9 mouse cellular contexts compared by ENCODE assay signal in genomic region chr6:116895114-116895513, GRCm38 (mm10).
DNase-seq lines count a peak whose midpoint lies in the region; ATAC-seq lines count a peak whose summit lies in the region.
"Had no signal": no experiment of that assay in that cellular context is flagged by ENCODE, and none has a peak within 500 bp of the region (broad histone marks: within the 10 kb centered on the region; RNA-seq: fewer than 3 reads in every experiment).

No protein-coding gene starts in this region.

- H3K4me2 ChIP-seq in heart, embryonic 16.5 days (ENCODE audit: low read depth, low read length): no peak overlapping the region

- no peaks in the 10 kb centered on the region for H3K36me3 ChIP-seq in heart, embryonic 16.5 days (ENCODE audit: control insufficient read depth, insufficient read depth)

- no peaks in the 10 kb centered on the region for H3K9me3 ChIP-seq in heart, embryonic 16.5 days (replicated peaks; ENCODE audit: control insufficient read depth, low read length)
- H3K9me3 ChIP-seq: megakaryocyte, embryonic 14.5 days had no signal

- H3K4me1 ChIP-seq in heart, embryonic 16.5 days (ENCODE audit: control insufficient read depth, insufficient read depth, low read length): peaks cover 10% of the 10 kb centered on the region
- H3K4me1 ChIP-seq: megakaryocyte, embryonic 14.5 days had no signal

- H3K27me3 ChIP-seq in heart, embryonic 16.5 days (ENCODE audit: control insufficient read depth, insufficient read depth, low read length): no peaks in the 10 kb centered on the region
- H3K27me3 ChIP-seq: megakaryocyte, embryonic 14.5 days had no signal

- peak overlapping the region; percentile 46; the same call in 1 of the 2 replicates for H3K27ac ChIP-seq in heart, embryonic 16.5 days (ENCODE audit: low read length)

- no peak overlapping the region for H3K4me3 ChIP-seq in heart, embryonic 16.5 days (ENCODE audit: low read length)
- H3K4me3 ChIP-seq: megakaryocyte, embryonic 14.5 days had no signal

- intact Hi-C loops in heart, postnatal 25 days (cut with DNase I): no loop called here
- intact Hi-C loops in left cerebral cortex, postnatal 14 days (cut with DNase I): no loop called here

- DNase-seq in heart, adult 11 months: peak; percentile 88
- no peak for DNase-seq in heart, postnatal 25 days (ENCODE audit: low spot score)
- peak; percentile 62 to 63 for DNase-seq in urinary bladder, postnatal 4 days (ENCODE audit: low spot score in 2 of 2)
- DNase-seq in urinary bladder, adult 18-20 months (ENCODE audit: low spot score in 2 of 2): no peak
- peak; percentile 72 to 76 for DNase-seq in left cerebral cortex, postnatal 14 days (ENCODE audit: low spot score in 2 of 2)
- DNase-seq in right cerebral cortex, postnatal 36 days (ENCODE audit: low spot score in 2 of 2): peak; percentile 27 to 49
- DNase-seq in embryo, embryonic 9.5 days (ENCODE audit: extremely low spot score): no peak

- ATAC-seq in heart, embryonic 16.5 days (replicated peaks; ENCODE audit: extremely low read depth, insufficient read depth, low FRiP score): peak; percentile 70

- H3K9ac ChIP-seq in heart, embryonic 16.5 days (ENCODE audit: low read length): no peak overlapping the region

- 40% methylated on average over 5 of the region's 5 CpGs for WGBS in heart, embryonic 16.5 days

Comparison
In these comparisons a context has a peak if more than half of its experiments do, and no peak if none do; other contexts are left out.
1. DNase-seq: peak in heart, adult 11 months (single experiment), urinary bladder, postnatal 4 days (2 of 2), left cerebral cortex, postnatal 14 days (2 of 2) and right cerebral cortex, postnatal 36 days (2 of 2); none in heart, postnatal 25 days (single experiment), urinary bladder, adult 18-20 months (0 of 2) and embryo, embryonic 9.5 days (single experiment).